Mouse (Mus musculus): ENCODE data around the gene Myh7b. TPM values are rescaled to one million over a fixed set of nuclear protein-coding genes. Genes with fewer than 3 reads are reported as not detected.

Myh7b gene
- polyA plus RNA-seq, 1 experiment from 2014 or later: 1.0 TPM

- H3K4me2 ChIP-seq (ENCODE audit: low read length): no peak overlapping the region
- 48% methylated on average over 6 of the region's 6 CpGs for WGBS
- H3K4me1 ChIP-seq (ENCODE audit: control insufficient read depth, insufficient read depth, low read length): no peaks in the 10 kb centered on the region
- H3K4me3 ChIP-seq (ENCODE audit: low read depth, low read length): no peak overlapping the region
- H3K9me3 ChIP-seq (replicated peaks; ENCODE audit: control insufficient read depth, low read length, poor library complexity, severe bottlenecking): no peaks in the 10 kb centered on the region
- no peaks in the 10 kb centered on the region for H3K27me3 ChIP-seq (ENCODE audit: control insufficient read depth, insufficient read depth, low read depth, low read length)
- no peak overlapping the region for H3K9ac ChIP-seq (ENCODE audit: low read depth, low read length)
- H3K36me3 ChIP-seq (ENCODE audit: control insufficient read depth, insufficient read depth, low read length): peaks cover 42% of the 10 kb centered on the region
- ATAC-seq: no peak
- no peak overlapping the region for H3K27ac ChIP-seq (ENCODE audit: low read length)
Observed at GRCm38 (mm10) chr2:155655759-155656372, 44.9 kb downstream of the Myh7b start.

GRCm38 (mm10) chr2:155662390-155662789 lies 51.4 kb downstream of the Myh7b start:
- 90% methylated on average over 5 of the region's 5 CpGs for WGBS
- Histone ChIP-seq H3K4me1 (ENCODE audit: control insufficient read depth, insufficient read depth, low read length) (no peaks in the 10 kb centered on the region), H3K27me3 (ENCODE audit: control insufficient read depth, insufficient read depth, low read depth, low read length) (no peaks in the 10 kb centered on the region), H3K4me2 (ENCODE audit: low read length) (no peak overlapping the region), H3K36me3 (ENCODE audit: control insufficient read depth, insufficient read depth, low read length) (peaks cover 22% of the 10 kb centered on the region), H3K9me3 (replicated peaks; ENCODE audit: control insufficient read depth, low read length, poor library complexity, severe bottlenecking) (no peaks in the 10 kb centered on the region), H3K27ac (ENCODE audit: low read length) (no peak overlapping the region), H3K9ac (ENCODE audit: low read depth, low read length) (no peak overlapping the region), H3K4me3 (ENCODE audit: low read depth, low read length) (no peak overlapping the region)
- no peak for ATAC-seq

GRCm38 (mm10) chr2:155663097-155663496 lies 52.1 kb downstream of the Myh7b start:
- Histone ChIP-seq H3K27ac (ENCODE audit: low read length) (no peak overlapping the region), H3K4me1 (ENCODE audit: control insufficient read depth, insufficient read depth, low read length) (no peaks in the 10 kb centered on the region), H3K4me3 (ENCODE audit: low read depth, low read length) (no peak overlapping the region), H3K36me3 (ENCODE audit: control insufficient read depth, insufficient read depth, low read length) (peaks cover 17% of the 10 kb centered on the region), H3K9ac (ENCODE audit: low read depth, low read length) (no peak overlapping the region), H3K27me3 (ENCODE audit: control insufficient read depth, insufficient read depth, low read depth, low read length) (no peaks in the 10 kb centered on the region), H3K4me2 (ENCODE audit: low read length) (no peak overlapping the region), H3K9me3 (replicated peaks; ENCODE audit: control insufficient read depth, low read length, poor library complexity, severe bottlenecking) (no peaks in the 10 kb centered on the region)
- no peak for ATAC-seq
- WGBS: 26% methylated on average over 5 of the region's 5 CpGs

GRCm38 (mm10) chr2:155663910-155664460 lies 53.0 kb downstream of the Myh7b start:
- H3K9ac ChIP-seq (ENCODE audit: low read depth, low read length): no peak overlapping the region
- ATAC-seq: no peak
- no peaks in the 10 kb centered on the region for H3K4me1 ChIP-seq (ENCODE audit: control insufficient read depth, insufficient read depth, low read length)
- H3K4me2 ChIP-seq (ENCODE audit: low read length): no peak overlapping the region
- 86% methylated on average over 6 of the region's 6 CpGs for WGBS
- no peak overlapping the region for H3K4me3 ChIP-seq (ENCODE audit: low read depth, low read length)
- H3K9me3 ChIP-seq (replicated peaks; ENCODE audit: control insufficient read depth, low read length, poor library complexity, severe bottlenecking): no peaks in the 10 kb centered on the region
- no peak overlapping the region for H3K27ac ChIP-seq (ENCODE audit: low read length)
- peaks cover 17% of the 10 kb centered on the region for H3K36me3 ChIP-seq (ENCODE audit: control insufficient read depth, insufficient read depth, low read length)
- no peaks in the 10 kb centered on the region for H3K27me3 ChIP-seq (ENCODE audit: control insufficient read depth, insufficient read depth, low read depth, low read length)

GRCm38 (mm10) chr2:155667881-155668280 lies 56.9 kb downstream of the Myh7b start:
- no peaks in the 10 kb centered on the region for H3K4me1 ChIP-seq (ENCODE audit: control insufficient read depth, insufficient read depth, low read length)
- 96% methylated on average over 8 of the region's 8 CpGs for WGBS
- H3K4me2 ChIP-seq (ENCODE audit: low read length): no peak overlapping the region
- no peaks in the 10 kb centered on the region for H3K9me3 ChIP-seq (replicated peaks; ENCODE audit: control insufficient read depth, low read length, poor library complexity, severe bottlenecking)
- no peak overlapping the region for H3K27ac ChIP-seq (ENCODE audit: low read length)
- no peak overlapping the region for H3K9ac ChIP-seq (ENCODE audit: low read depth, low read length)
- ATAC-seq: no peak
- peaks cover 14% of the 10 kb centered on the region; the same call in 1 of the 2 replicates for H3K36me3 ChIP-seq (ENCODE audit: control insufficient read depth, insufficient read depth, low read length)
- no peaks in the 10 kb centered on the region for H3K27me3 ChIP-seq (ENCODE audit: control insufficient read depth, insufficient read depth, low read depth, low read length)
- H3K4me3 ChIP-seq (ENCODE audit: low read depth, low read length): no peak overlapping the region

- Histone ChIP-seq H3K4me1 (ENCODE audit: control insufficient read depth, insufficient read depth, low read length) (no peaks in the 10 kb centered on the region), H3K36me3 (ENCODE audit: control insufficient read depth, insufficient read depth, low read length) (peaks cover 13% of the 10 kb centered on the region; the same call in 1 of the 2 replicates), H3K4me3 (ENCODE audit: low read depth, low read length) (no peak overlapping the region), H3K27ac (ENCODE audit: low read length) (no peak overlapping the region), H3K9ac (ENCODE audit: low read depth, low read length) (no peak overlapping the region), H3K27me3 (ENCODE audit: control insufficient read depth, insufficient read depth, low read depth, low read length) (no peaks in the 10 kb centered on the region), H3K9me3 (replicated peaks; ENCODE audit: control insufficient read depth, low read length, poor library complexity, severe bottlenecking) (no peaks in the 10 kb centered on the region), H3K4me2 (ENCODE audit: low read length) (no peak overlapping the region)
- WGBS: 86% methylated on average over 4 of the region's 4 CpGs
- ATAC-seq: no peak
Observed at GRCm38 (mm10) chr2:155668461-155668860, 57.4 kb downstream of the Myh7b start.

- Histone ChIP-seq H3K9me3 (replicated peaks; ENCODE audit: control insufficient read depth, low read length, poor library complexity, severe bottlenecking) (no peaks in the 10 kb centered on the region), H3K4me3 (ENCODE audit: low read depth, low read length) (no peak overlapping the region), H3K27ac (ENCODE audit: low read length) (no peak overlapping the region), H3K4me1 (ENCODE audit: control insufficient read depth, insufficient read depth, low read length) (peaks cover 3% of the 10 kb centered on the region; the same call in 1 of the 2 replicates), H3K36me3 (ENCODE audit: control insufficient read depth, insufficient read depth, low read length) (peaks cover 9% of the 10 kb centered on the region; the same call in 1 of the 2 replicates), H3K4me2 (ENCODE audit: low read length) (no peak overlapping the region), H3K9ac (ENCODE audit: low read depth, low read length) (no peak overlapping the region), H3K27me3 (ENCODE audit: control insufficient read depth, insufficient read depth, low read depth, low read length) (no peaks in the 10 kb centered on the region)
- no peak for ATAC-seq
- WGBS: 88% methylated on average over 4 of the region's 4 CpGs
Observed at GRCm38 (mm10) chr2:155671236-155671635, 60.2 kb downstream of the Myh7b start.

- peaks cover 9% of the 10 kb centered on the region; the same call in 1 of the 2 replicates for H3K36me3 ChIP-seq (ENCODE audit: control insufficient read depth, insufficient read depth, low read length)
- peaks cover 3% of the 10 kb centered on the region; the same call in 1 of the 2 replicates for H3K4me1 ChIP-seq (ENCODE audit: control insufficient read depth, insufficient read depth, low read length)
- no peak overlapping the region for H3K27ac ChIP-seq (ENCODE audit: low read length)
- no peak overlapping the region for H3K9ac ChIP-seq (ENCODE audit: low read depth, low read length)
- no peaks in the 10 kb centered on the region for H3K27me3 ChIP-seq (ENCODE audit: control insufficient read depth, insufficient read depth, low read depth, low read length)
- no peak for ATAC-seq
- WGBS: 14% methylated on average over 2 of the region's 2 CpGs
- H3K4me3 ChIP-seq (ENCODE audit: low read depth, low read length): no peak overlapping the region
- H3K9me3 ChIP-seq (replicated peaks; ENCODE audit: control insufficient read depth, low read length, poor library complexity, severe bottlenecking): no peaks in the 10 kb centered on the region
- no peak overlapping the region for H3K4me2 ChIP-seq (ENCODE audit: low read length)
Observed at GRCm38 (mm10) chr2:155673546-155673945, 62.5 kb downstream of the Myh7b start.

- peaks cover 3% of the 10 kb centered on the region; the same call in 1 of the 2 replicates for H3K4me1 ChIP-seq (ENCODE audit: control insufficient read depth, insufficient read depth, low read length)
- no peak overlapping the region for H3K9ac ChIP-seq (ENCODE audit: low read depth, low read length)
- no peaks in the 10 kb centered on the region for H3K27me3 ChIP-seq (ENCODE audit: control insufficient read depth, insufficient read depth, low read depth, low read length)
- no peak overlapping the region for H3K4me3 ChIP-seq (ENCODE audit: low read depth, low read length)
- 68% methylated on average over 4 of the region's 4 CpGs for WGBS
- H3K27ac ChIP-seq (ENCODE audit: low read length): no peak overlapping the region
- H3K4me2 ChIP-seq (ENCODE audit: low read length): no peak overlapping the region
- no peaks in the 10 kb centered on the region for H3K9me3 ChIP-seq (replicated peaks; ENCODE audit: control insufficient read depth, low read length, poor library complexity, severe bottlenecking)
- no peak for ATAC-seq
- peaks cover 8% of the 10 kb centered on the region; the same call in 1 of the 2 replicates for H3K36me3 ChIP-seq (ENCODE audit: control insufficient read depth, insufficient read depth, low read length)
Observed at GRCm38 (mm10) chr2:155675118-155675517, 64.1 kb downstream of the Myh7b start.

Data from midbrain, embryonic 16.5 days (tissue).